Comparison of ENCODE assay signal across 9 mouse cellular contexts in genomic region chr8:93059185-93059584, GRCm38 (mm10). TPM values are rescaled to one million over a fixed set of nuclear protein-coding genes. Genes with fewer than 3 reads are reported as not detected.
A peak's percentile ranks its signal among the peaks of the same experiment; 100 is the strongest.
DNase-seq lines count a peak whose midpoint lies in the region; ATAC-seq lines count a peak whose summit lies in the region.
"Had no signal": no experiment of that assay in that cellular context is flagged by ENCODE, and none has a peak within 500 bp of the region (broad histone marks: within the 10 kb centered on the region; RNA-seq: fewer than 3 reads in every experiment).

No protein-coding gene starts in this region.

- H3K4me3 ChIP-seq in intestine, embryonic 14.5 days (ENCODE audit: low read depth, low read length): no peak overlapping the region
- H3K4me3 ChIP-seq in intestine, embryonic 15.5 days (replicated peaks): no peak overlapping the region
- H3K4me3 ChIP-seq in limb, embryonic 11.5 days (ENCODE audit: low read depth, low read length): no peak overlapping the region
- H3K4me3 ChIP-seq: liver, embryonic 15.5 days had no signal

- H3K36me3 ChIP-seq in intestine, embryonic 14.5 days (ENCODE audit: control insufficient read depth, insufficient read depth, low read length): no peaks in the 10 kb centered on the region
- no peaks in the 10 kb centered on the region for H3K36me3 ChIP-seq in intestine, embryonic 15.5 days
- no peaks in the 10 kb centered on the region for H3K36me3 ChIP-seq in limb, embryonic 11.5 days (ENCODE audit: control insufficient read depth, insufficient read depth, low read length)
- H3K36me3 ChIP-seq: liver, embryonic 15.5 days had no signal

- no peaks in the 10 kb centered on the region for H3K27me3 ChIP-seq in intestine, embryonic 14.5 days (replicated peaks; ENCODE audit: control insufficient read depth, insufficient read depth, low read length)
- H3K27me3 ChIP-seq in intestine, embryonic 15.5 days (replicated peaks): no peaks in the 10 kb centered on the region
- no peaks in the 10 kb centered on the region for H3K27me3 ChIP-seq in limb, embryonic 11.5 days (ENCODE audit: control insufficient read depth, insufficient read depth, low read length)
- H3K27me3 ChIP-seq: liver, embryonic 15.5 days had no signal

- H3K4me2 ChIP-seq in intestine, embryonic 14.5 days (ENCODE audit: low read length): no peak overlapping the region
- H3K4me2 ChIP-seq in intestine, embryonic 15.5 days (replicated peaks): no peak overlapping the region
- no peak overlapping the region for H3K4me2 ChIP-seq in limb, embryonic 11.5 days (ENCODE audit: low read depth, severe bottlenecking)
- H3K4me2 ChIP-seq: liver, embryonic 15.5 days had no signal

- H3K4me1 ChIP-seq in intestine, embryonic 14.5 days (replicated peaks; ENCODE audit: control insufficient read depth, insufficient read depth, low read length): no peaks in the 10 kb centered on the region
- H3K4me1 ChIP-seq in intestine, embryonic 15.5 days (replicated peaks): no peaks in the 10 kb centered on the region
- H3K4me1 ChIP-seq in limb, embryonic 11.5 days (ENCODE audit: control insufficient read depth, insufficient read depth, low read length): no peaks in the 10 kb centered on the region
- H3K4me1 ChIP-seq: liver, embryonic 15.5 days had no signal

- no peak overlapping the region for H3K27ac ChIP-seq in intestine, embryonic 14.5 days (ENCODE audit: low read depth)
- H3K27ac ChIP-seq in intestine, embryonic 15.5 days: no peak overlapping the region
- H3K27ac ChIP-seq in limb, embryonic 11.5 days (replicated peaks; ENCODE audit: low read depth, low read length): no peak overlapping the region
- H3K27ac ChIP-seq: liver, embryonic 15.5 days had no signal

- no peaks in the 10 kb centered on the region for H3K9me3 ChIP-seq in intestine, embryonic 14.5 days (ENCODE audit: control insufficient read depth, low read length)
- H3K9me3 ChIP-seq in intestine, embryonic 15.5 days: no peaks in the 10 kb centered on the region
- no peaks in the 10 kb centered on the region for H3K9me3 ChIP-seq in limb, embryonic 11.5 days (ENCODE audit: control insufficient read depth, low read length)
- H3K9me3 ChIP-seq: liver, embryonic 15.5 days had no signal

- peak; percentile 88 for DNase-seq in intestine, embryonic 14.5 days (ENCODE audit: low spot score)
- DNase-seq in ZHBTc4 (ENCODE audit: low read depth, low spot score): peak; percentile 51
- DNase-seq in induced T-regulatory cell, adult 2 months (ENCODE audit: low read depth): peak; percentile 6
- peak; percentile 85 for DNase-seq in limb, embryonic 11.5 days (ENCODE audit: low spot score)
- peak; percentile 36 for DNase-seq in right cerebral cortex, adult 18-20 months

- 8% methylated on average over 2 of the region's 2 CpGs for WGBS in intestine, embryonic 14.5 days
- 10% methylated on average over 2 of the region's 2 CpGs for WGBS in intestine, embryonic 15.5 days
- WGBS in limb, embryonic 11.5 days: 23% methylated on average over 2 of the region's 2 CpGs

- no peak overlapping the region for H3K9ac ChIP-seq in intestine, embryonic 14.5 days (ENCODE audit: low read length)
- no peak overlapping the region for H3K9ac ChIP-seq in intestine, embryonic 15.5 days
- H3K9ac ChIP-seq in limb, embryonic 11.5 days (ENCODE audit: low read length): no peak overlapping the region
- H3K9ac ChIP-seq: liver, embryonic 15.5 days had no signal

- no peak for ATAC-seq in intestine, embryonic 14.5 days (replicated peaks; ENCODE audit: low FRiP score, low TSS enrichment, low read depth)
- no peak for ATAC-seq in intestine, embryonic 15.5 days
- peak; percentile 81 for ATAC-seq in common myeloid progenitor, adult 5-6 weeks (replicated peaks; ENCODE audit: low read depth, poor library complexity, severe bottlenecking)
- no peak for ATAC-seq in limb, embryonic 11.5 days (ENCODE audit: insufficient number of reproducible peaks, low FRiP score, low TSS enrichment, low read depth)
- no peak for ATAC-seq in inflammation-experienced regulatory T-cells, adult 6 months

RNA-seq across cellular contexts. Expression of gene Ces1a, which starts 11.2 kb away (rescaled TPM):
- not detected in 2 replicates for polyA plus RNA-seq in intestine, embryonic 14.5 days (2014; fragmentation: Nextera tagmentation; extraction: Ambion mirVana)
- not detected in 2 replicates for polyA plus RNA-seq in intestine, embryonic 15.5 days (2015; fragmentation: Nextera tagmentation; extraction: Ambion mirVana)
- total RNA-seq in common myeloid progenitor, adult 5-6 weeks (2017): not detected in 2 replicates
- not detected in 2 replicates for polyA plus RNA-seq in limb, embryonic 11.5 days (2014; fragmentation: Nextera tagmentation; extraction: Ambion mirVana)
- polyA plus RNA-seq in inflammation-experienced regulatory T-cells, adult 6 months (2017; shearing (Covaris generic)): not detected
- polyA plus RNA-seq: liver, embryonic 15.5 days had no signal

RNA-seq across cellular contexts. Expression of gene Ces1b, which starts 20.6 kb away (rescaled TPM):
- polyA plus RNA-seq in intestine, embryonic 14.5 days (2014; fragmentation: Nextera tagmentation; extraction: Ambion mirVana): not detected in 2 replicates
- 0.14 and 0.16 TPM in 2 replicates for polyA plus RNA-seq in intestine, embryonic 15.5 days (2015; fragmentation: Nextera tagmentation; extraction: Ambion mirVana)
- not detected in 2 replicates for total RNA-seq in common myeloid progenitor, adult 5-6 weeks (2017)
- polyA plus RNA-seq in limb, embryonic 11.5 days (2014; fragmentation: Nextera tagmentation; extraction: Ambion mirVana): not detected in 2 replicates
- not detected for polyA plus RNA-seq in inflammation-experienced regulatory T-cells, adult 6 months (2017; shearing (Covaris generic))
- polyA plus RNA-seq: liver, embryonic 15.5 days had no signal

Comparison
In these comparisons a context has a peak if more than half of its experiments do, and no peak if none do; other contexts are left out.
1. DNase-seq: peak in every context shown above with its lines; median percentile 88 in intestine, embryonic 14.5 days; 85 in limb, embryonic 11.5 days; 51 in ZHBTc4; 36 in right cerebral cortex, adult 18-20 months; 6 in induced T-regulatory cell, adult 2 months.